Mouse (Mus musculus): ENCODE data around the gene Pnpt1. TPM values are rescaled to one million over a fixed set of nuclear protein-coding genes. Genes with fewer than 3 reads are reported as not detected.

Pnpt1 gene
- polyA plus RNA-seq (2014; fragmentation: Nextera tagmentation; extraction: Ambion mirVana) = 41.4 and 43.9 TPM in 2 replicates

- peak within 1 kb of the TSS; percentile 91 for H3K4me3 ChIP-seq (ENCODE audit: low read depth, low read length)
- H3K27ac ChIP-seq (ENCODE audit: low read length) = peak within 1 kb of the TSS; percentile 48; the same call in 1 of the 2 replicates
- 4% methylated on average over 50 of the region's 50 CpGs for WGBS
- H3K9ac ChIP-seq (replicated peaks; ENCODE audit: low read depth, low read length) = peak within 1 kb of the TSS; percentile 68
- no peaks in the 10 kb centered on the region for H3K27me3 ChIP-seq (ENCODE audit: control insufficient read depth, insufficient read depth, low read length)
- H3K4me1 ChIP-seq (ENCODE audit: control insufficient read depth, insufficient read depth, low read length) = no peaks in the 10 kb centered on the region
- peak within 1 kb of the TSS; percentile 56 for H3K4me2 ChIP-seq (replicated peaks; ENCODE audit: low read depth, low read length)
- ATAC-seq (ENCODE audit: insufficient number of reproducible peaks, insufficient read depth, low FRiP score, low read depth) = peak; percentile 100
- H3K36me3 ChIP-seq (ENCODE audit: control insufficient read depth, insufficient read depth, low read length) = peaks cover 9% of the 10 kb centered on the region
- H3K9me3 ChIP-seq (ENCODE audit: control insufficient read depth, low read depth, low read length) = no peaks in the 10 kb centered on the region
Measured at GRCm38 (mm10) chr11:29130385-29131355, at the start of gene Pnpt1. Pnpt1 (plus strand) TSS chr11:29130744.

- H3K27me3 ChIP-seq (ENCODE audit: control insufficient read depth, insufficient read depth, low read length) = no peaks in the 10 kb centered on the region
- ATAC-seq (ENCODE audit: insufficient number of reproducible peaks, insufficient read depth, low FRiP score, low read depth) = no peak
- no peak overlapping the region for H3K4me3 ChIP-seq (ENCODE audit: low read depth, low read length)
- 72% methylated on average over 2 of the region's 2 CpGs for WGBS
- H3K27ac ChIP-seq (ENCODE audit: low read length) = no peak overlapping the region
- no peak overlapping the region for H3K9ac ChIP-seq (replicated peaks; ENCODE audit: low read depth, low read length)
- no peaks in the 10 kb centered on the region for H3K4me1 ChIP-seq (ENCODE audit: control insufficient read depth, insufficient read depth, low read length)
- H3K36me3 ChIP-seq (ENCODE audit: control insufficient read depth, insufficient read depth, low read length) = no peaks in the 10 kb centered on the region
- H3K4me2 ChIP-seq (replicated peaks; ENCODE audit: low read depth, low read length) = no peak overlapping the region
- no peaks in the 10 kb centered on the region for H3K9me3 ChIP-seq (ENCODE audit: control insufficient read depth, low read depth, low read length)
Measured at GRCm38 (mm10) chr11:29092403-29092802, 38.1 kb upstream of the Pnpt1 start.

GRCm38 (mm10) chr11:29098926-29099325, 31.6 kb upstream of the Pnpt1 start:
- no peak overlapping the region for H3K9ac ChIP-seq (replicated peaks; ENCODE audit: low read depth, low read length)
- H3K36me3 ChIP-seq (ENCODE audit: control insufficient read depth, insufficient read depth, low read length) = no peaks in the 10 kb centered on the region
- H3K9me3 ChIP-seq (ENCODE audit: control insufficient read depth, low read depth, low read length) = no peaks in the 10 kb centered on the region
- H3K4me1 ChIP-seq (ENCODE audit: control insufficient read depth, insufficient read depth, low read length) = no peaks in the 10 kb centered on the region
- H3K4me3 ChIP-seq (ENCODE audit: low read depth, low read length) = no peak overlapping the region
- no peak for ATAC-seq (ENCODE audit: insufficient number of reproducible peaks, insufficient read depth, low FRiP score, low read depth)
- 31% methylated on average over 2 of the region's 2 CpGs for WGBS
- H3K27me3 ChIP-seq (ENCODE audit: control insufficient read depth, insufficient read depth, low read length) = no peaks in the 10 kb centered on the region
- no peak overlapping the region for H3K27ac ChIP-seq (ENCODE audit: low read length)
- H3K4me2 ChIP-seq (replicated peaks; ENCODE audit: low read depth, low read length) = no peak overlapping the region

GRCm38 (mm10) chr11:29129862-29130384, 621 bp upstream of the Pnpt1 start:
- Histone ChIP-seq H3K9ac (replicated peaks; ENCODE audit: low read depth, low read length) (0 out of 2 replicates have a peak overlapping the region, but pooled peaks have one; percentile 68), H3K4me1 (ENCODE audit: control insufficient read depth, insufficient read depth, low read length) (no peaks in the 10 kb centered on the region), H3K9me3 (ENCODE audit: control insufficient read depth, low read depth, low read length) (no peaks in the 10 kb centered on the region), H3K27me3 (ENCODE audit: control insufficient read depth, insufficient read depth, low read length) (no peaks in the 10 kb centered on the region), H3K4me3 (ENCODE audit: low read depth, low read length) (peak overlapping the region; percentile 91), H3K36me3 (ENCODE audit: control insufficient read depth, insufficient read depth, low read length) (peaks cover 9% of the 10 kb centered on the region), H3K4me2 (replicated peaks; ENCODE audit: low read depth, low read length) (peak overlapping the region; percentile 56), H3K27ac (ENCODE audit: low read length) (no peak overlapping the region)
- 47% methylated on average over 11 of the region's 11 CpGs for WGBS
- ATAC-seq (ENCODE audit: insufficient number of reproducible peaks, insufficient read depth, low FRiP score, low read depth) = peak; percentile 19; the same call in 1 of the 2 replicates

GRCm38 (mm10) chr11:29140671-29141070, 10.1 kb downstream of the Pnpt1 start:
- H3K27me3 ChIP-seq (ENCODE audit: control insufficient read depth, insufficient read depth, low read length) = no peaks in the 10 kb centered on the region
- 77% methylated on average over 1 of the region's 1 CpGs for WGBS
- peaks cover 17% of the 10 kb centered on the region for H3K36me3 ChIP-seq (ENCODE audit: control insufficient read depth, insufficient read depth, low read length)
- no peak overlapping the region for H3K27ac ChIP-seq (ENCODE audit: low read length)
- H3K4me1 ChIP-seq (ENCODE audit: control insufficient read depth, insufficient read depth, low read length) = no peaks in the 10 kb centered on the region
- H3K9me3 ChIP-seq (ENCODE audit: control insufficient read depth, low read depth, low read length) = no peaks in the 10 kb centered on the region
- H3K4me2 ChIP-seq (replicated peaks; ENCODE audit: low read depth, low read length) = no peak overlapping the region
- no peak overlapping the region for H3K4me3 ChIP-seq (ENCODE audit: low read depth, low read length)
- H3K9ac ChIP-seq (replicated peaks; ENCODE audit: low read depth, low read length) = no peak overlapping the region
- no peak for ATAC-seq (ENCODE audit: insufficient number of reproducible peaks, insufficient read depth, low FRiP score, low read depth)

GRCm38 (mm10) chr11:29148901-29149300, 18.4 kb downstream of the Pnpt1 start:
- H3K27ac ChIP-seq (ENCODE audit: low read length) = no peak overlapping the region
- H3K4me2 ChIP-seq (replicated peaks; ENCODE audit: low read depth, low read length) = no peak overlapping the region
- no peaks in the 10 kb centered on the region for H3K4me1 ChIP-seq (ENCODE audit: control insufficient read depth, insufficient read depth, low read length)
- no peaks in the 10 kb centered on the region for H3K27me3 ChIP-seq (ENCODE audit: control insufficient read depth, insufficient read depth, low read length)
- H3K9ac ChIP-seq (replicated peaks; ENCODE audit: low read depth, low read length) = no peak overlapping the region
- peaks cover 30% of the 10 kb centered on the region for H3K36me3 ChIP-seq (ENCODE audit: control insufficient read depth, insufficient read depth, low read length)
- no peak overlapping the region for H3K4me3 ChIP-seq (ENCODE audit: low read depth, low read length)
- ATAC-seq (ENCODE audit: insufficient number of reproducible peaks, insufficient read depth, low FRiP score, low read depth) = no peak
- WGBS = 88% methylated on average over 2 of the region's 2 CpGs
- no peaks in the 10 kb centered on the region for H3K9me3 ChIP-seq (ENCODE audit: control insufficient read depth, low read depth, low read length)

GRCm38 (mm10) chr11:29163569-29163968, 33.0 kb downstream of the Pnpt1 start:
- Histone ChIP-seq H3K9ac (replicated peaks; ENCODE audit: low read depth, low read length) (no peak overlapping the region), H3K4me2 (replicated peaks; ENCODE audit: low read depth, low read length) (no peak overlapping the region), H3K27me3 (ENCODE audit: control insufficient read depth, insufficient read depth, low read length) (no peaks in the 10 kb centered on the region), H3K27ac (ENCODE audit: low read length) (no peak overlapping the region), H3K4me3 (ENCODE audit: low read depth, low read length) (no peak overlapping the region), H3K36me3 (ENCODE audit: control insufficient read depth, insufficient read depth, low read length) (peaks cover 23% of the 10 kb centered on the region), H3K9me3 (ENCODE audit: control insufficient read depth, low read depth, low read length) (no peaks in the 10 kb centered on the region), H3K4me1 (ENCODE audit: control insufficient read depth, insufficient read depth, low read length) (no peaks in the 10 kb centered on the region)
- no peak for ATAC-seq (ENCODE audit: insufficient number of reproducible peaks, insufficient read depth, low FRiP score, low read depth)
- WGBS = 91% methylated on average over 4 of the region's 4 CpGs

GRCm38 (mm10) chr11:29171959-29172391, 41.4 kb downstream of the Pnpt1 start:
- 0% methylated on average over 34 of the region's 34 CpGs for WGBS
- Histone ChIP-seq H3K27ac (ENCODE audit: low read length) (peak overlapping the region; percentile 72), H3K4me1 (ENCODE audit: control insufficient read depth, insufficient read depth, low read length) (peaks cover 9% of the 10 kb centered on the region; the same call in 1 of the 2 replicates), H3K36me3 (ENCODE audit: control insufficient read depth, insufficient read depth, low read length) (no peaks in the 10 kb centered on the region; the same call in 1 of the 2 replicates), H3K4me3 (ENCODE audit: low read depth, low read length) (peak overlapping the region; percentile 98), H3K4me2 (replicated peaks; ENCODE audit: low read depth, low read length) (peak overlapping the region; percentile 83), H3K9me3 (ENCODE audit: control insufficient read depth, low read depth, low read length) (no peaks in the 10 kb centered on the region), H3K9ac (replicated peaks; ENCODE audit: low read depth, low read length) (peak overlapping the region; percentile 98), H3K27me3 (ENCODE audit: control insufficient read depth, insufficient read depth, low read length) (no peaks in the 10 kb centered on the region)
- no peak; the same call in 1 of the 2 replicates for ATAC-seq (ENCODE audit: insufficient number of reproducible peaks, insufficient read depth, low FRiP score, low read depth)
